Mouse (Mus musculus): Measurements from ENCODE around the gene Scarb1. TPM values are rescaled to one million over a fixed set of nuclear protein-coding genes. Genes with fewer than 3 reads are reported as not detected.
A peak's percentile ranks its signal among the peaks of the same experiment; 100 is the strongest.

The Scarb1 gene
- total RNA-seq, 2 experiments from 2014 or later, result 11.8 to 16.9 TPM

GRCm38 (mm10) chr5:125251885-125252615, 88.8 kb downstream of the Scarb1 start:
- peak overlapping the region; percentile 42 for H3K4me3 ChIP-seq
- TF ChIP-seq CTCF (IDR thresholded peaks at IDR 0.05), result peak; percentile 79
- peak; percentile 57 for DNase-seq
- H3K27ac ChIP-seq, result peak overlapping the region; percentile 87
- intact Hi-C loops (cut with DNase I), result loop anchor here (2.0 kb wide), 1 partner anchor 17 kb away; no protein-coding TSS in a partner anchor

- TF ChIP-seq CTCF (IDR thresholded peaks at IDR 0.05), result no peak
- DNase-seq, result no peak
- intact Hi-C loops (cut with DNase I), result no loop called here
- no peak overlapping the region for H3K4me3 ChIP-seq
- no peak overlapping the region for H3K27ac ChIP-seq
These were observed 91.7 kb downstream of the Scarb1 start for GRCm38 (mm10) chr5:125249187-125249586.

GRCm38 (mm10) chr5:125246711-125247110, 94.2 kb downstream of the Scarb1 start:
- no peak overlapping the region for H3K4me3 ChIP-seq
- intact Hi-C loops (cut with DNase I), result no loop called here
- DNase-seq, result no peak
- TF ChIP-seq CTCF (IDR thresholded peaks at IDR 0.05), result no peak
- H3K27ac ChIP-seq, result no peak overlapping the region

GRCm38 (mm10) chr5:125245534-125246151, 95.3 kb downstream of the Scarb1 start:
- intact Hi-C loops (cut with DNase I), result no loop called here
- peak overlapping the region; percentile 48 for H3K4me3 ChIP-seq
- no peak for TF ChIP-seq CTCF (IDR thresholded peaks at IDR 0.05)
- peak overlapping the region; percentile 65 for H3K27ac ChIP-seq
- DNase-seq, result peak; percentile 83

GRCm38 (mm10) chr5:125244825-125245533, 95.9 kb downstream of the Scarb1 start:
- no peak for TF ChIP-seq CTCF (IDR thresholded peaks at IDR 0.05)
- intact Hi-C loops (cut with DNase I), result no loop called here
- DNase-seq, result peak; percentile 56
- Histone ChIP-seq H3K4me3 (peak overlapping the region; percentile 48), H3K27ac (peak overlapping the region; percentile 65)

- Histone ChIP-seq H3K27ac (no peak overlapping the region), H3K4me3 (no peak overlapping the region)
- intact Hi-C loops (cut with DNase I), result no loop called here
- no peak for TF ChIP-seq CTCF (IDR thresholded peaks at IDR 0.05)
- no peak for DNase-seq
These were observed 97.0 kb downstream of the Scarb1 start for GRCm38 (mm10) chr5:125243928-125244327.

GRCm38 (mm10) chr5:125242111-125242510, 98.8 kb downstream of the Scarb1 start:
- peak; percentile 90 for DNase-seq
- H3K27ac ChIP-seq, result peak overlapping the region; percentile 82
- no peak overlapping the region for H3K4me3 ChIP-seq
- no peak for TF ChIP-seq CTCF (IDR thresholded peaks at IDR 0.05)
- intact Hi-C loops (cut with DNase I), result no loop called here

GRCm38 (mm10) chr5:125241627-125242026, 99.3 kb downstream of the Scarb1 start:
- DNase-seq, result peak; percentile 41
- TF ChIP-seq CTCF (IDR thresholded peaks at IDR 0.05), result no peak
- Histone ChIP-seq H3K4me3 (no peak overlapping the region), H3K27ac (peak overlapping the region; percentile 82)
- intact Hi-C loops (cut with DNase I), result no loop called here

- DNase-seq, result no peak
- intact Hi-C loops (cut with DNase I), result no loop called here
- no peak overlapping the region for H3K27ac ChIP-seq
- no peak overlapping the region for H3K4me3 ChIP-seq
- no peak for TF ChIP-seq CTCF (IDR thresholded peaks at IDR 0.05)
These were observed 100.6 kb downstream of the Scarb1 start for GRCm38 (mm10) chr5:125240124-125240781.

- no peak overlapping the region for H3K4me3 ChIP-seq
- no peak overlapping the region for H3K27ac ChIP-seq
- intact Hi-C loops (cut with DNase I), result no loop called here
- peak; percentile 80 for DNase-seq
- no peak for TF ChIP-seq CTCF (IDR thresholded peaks at IDR 0.05)
These were observed 105.0 kb downstream of the Scarb1 start for GRCm38 (mm10) chr5:125235874-125236273.

- intact Hi-C loops (cut with DNase I), result no loop called here
- Histone ChIP-seq H3K4me3 (no peak overlapping the region), H3K27ac (no peak overlapping the region)
- peak; percentile 47 for TF ChIP-seq CTCF (IDR thresholded peaks at IDR 0.05)
- DNase-seq, result no peak
These were observed 105.5 kb downstream of the Scarb1 start for GRCm38 (mm10) chr5:125235398-125235797.

GRCm38 (mm10) chr5:125234399-125234798, 106.5 kb downstream of the Scarb1 start:
- H3K4me3 ChIP-seq, result no peak overlapping the region
- no peak for DNase-seq
- no peak for TF ChIP-seq CTCF (IDR thresholded peaks at IDR 0.05)
- no peak overlapping the region for H3K27ac ChIP-seq
- intact Hi-C loops (cut with DNase I), result no loop called here

All from gastrocnemius, adult 2 months (tissue).